Mouse (Mus musculus) left cerebral cortex, postnatal 14 days (tissue): ENCODE measurements around the gene Itpr3. TPM values are rescaled to one million over a fixed set of nuclear protein-coding genes. Genes with fewer than 3 reads are reported as not detected.

Experiments
- DNase-seq, 2 experiments: peaks; one replicate each; pipeline ENCODE4 v3.0.0; 2021 to 2022; ENCODE audit warnings: low spot score in 2 of 2, mixed read lengths in 1 of 2
- intact Hi-C: fragments of 180-260 bp; cut with DNase I; formaldehyde crosslinking; loops from one replicate; pipeline ENCODE4 v1.15.1; 2025
- microRNA-seq, 2 experiments: library from miRNA; unstranded; fragments of <30 nt; microRNA quantifications; one replicate each; pipeline ENCODE4 v1.2.0; 2022
- total RNA-seq, 2 experiments: library from RNA; stranded (reverse); gene quantifications; 2 replicates each; pipeline ENCODE4 v1.2.3; 2021

Gene Itpr3
- total RNA-seq, 2 experiments from 2014 or later: 2.2 to 2.4 TPM

DNA sequence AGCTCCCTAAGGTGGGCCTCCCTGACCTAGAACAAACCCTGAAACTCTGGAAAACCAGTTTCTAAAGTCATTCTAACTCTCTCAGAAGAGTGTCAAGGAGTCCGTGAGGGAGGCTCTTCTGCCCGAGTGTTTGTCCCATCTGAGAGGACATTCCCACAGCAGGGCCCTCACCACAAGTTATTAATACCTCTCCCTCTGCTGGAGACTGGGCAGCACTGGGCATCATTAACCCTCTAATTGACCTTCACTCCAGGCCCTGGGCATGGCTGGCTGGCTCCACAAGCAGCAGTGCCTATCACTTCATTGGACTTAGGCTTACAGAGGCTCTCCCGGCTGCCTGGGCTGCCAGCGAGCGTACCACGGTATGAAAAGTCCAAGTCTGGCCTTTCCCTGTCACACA is 101.3 kb downstream of the Itpr3 start:
- DNase-seq: no peak
- intact Hi-C loops: no loop called here

DNA sequence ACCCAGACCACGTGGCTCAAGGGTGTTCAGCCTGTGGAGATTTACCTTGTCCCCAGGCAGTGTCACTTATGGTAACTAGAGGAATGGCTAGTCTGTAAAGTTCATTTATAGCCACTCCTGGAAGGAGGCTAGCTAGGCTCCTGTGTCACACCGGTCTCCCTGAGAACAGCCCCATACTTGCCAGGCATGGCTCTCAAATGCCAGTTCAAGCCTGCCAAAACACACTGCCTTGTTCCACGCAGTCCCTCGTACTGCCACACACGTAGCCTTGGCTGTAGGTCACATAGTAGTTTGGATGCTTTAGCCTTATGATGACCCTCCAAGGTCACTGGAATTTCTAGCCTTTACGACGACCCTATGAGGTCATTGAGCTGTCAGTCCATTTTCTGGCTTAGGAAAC is 102.1 kb downstream of the Itpr3 start:
- intact Hi-C loops: no loop called here
- DNase-seq: no peak

DNA sequence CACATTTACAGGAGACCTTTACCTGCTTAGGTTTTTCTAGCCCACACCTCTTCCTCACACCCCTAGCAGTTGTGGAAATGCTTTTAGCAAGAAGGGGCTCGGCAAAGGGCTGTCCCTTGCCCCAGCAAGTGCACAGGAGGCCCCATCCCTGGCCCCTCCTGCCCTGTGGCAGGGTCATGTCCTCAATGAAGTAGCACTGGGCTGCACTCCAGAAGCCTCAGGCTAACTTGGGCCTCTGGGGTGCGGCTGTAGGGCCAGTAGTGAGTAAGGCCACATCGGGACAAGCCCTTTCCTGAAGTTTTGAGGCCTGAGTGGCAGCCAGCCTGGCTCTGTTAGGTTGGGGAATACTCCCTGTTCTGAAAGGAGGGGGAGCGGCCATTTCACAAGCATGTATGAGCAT is 103.8 kb downstream of the Itpr3 start:
- intact Hi-C loops: no loop called here
- no peak for DNase-seq

DNA sequence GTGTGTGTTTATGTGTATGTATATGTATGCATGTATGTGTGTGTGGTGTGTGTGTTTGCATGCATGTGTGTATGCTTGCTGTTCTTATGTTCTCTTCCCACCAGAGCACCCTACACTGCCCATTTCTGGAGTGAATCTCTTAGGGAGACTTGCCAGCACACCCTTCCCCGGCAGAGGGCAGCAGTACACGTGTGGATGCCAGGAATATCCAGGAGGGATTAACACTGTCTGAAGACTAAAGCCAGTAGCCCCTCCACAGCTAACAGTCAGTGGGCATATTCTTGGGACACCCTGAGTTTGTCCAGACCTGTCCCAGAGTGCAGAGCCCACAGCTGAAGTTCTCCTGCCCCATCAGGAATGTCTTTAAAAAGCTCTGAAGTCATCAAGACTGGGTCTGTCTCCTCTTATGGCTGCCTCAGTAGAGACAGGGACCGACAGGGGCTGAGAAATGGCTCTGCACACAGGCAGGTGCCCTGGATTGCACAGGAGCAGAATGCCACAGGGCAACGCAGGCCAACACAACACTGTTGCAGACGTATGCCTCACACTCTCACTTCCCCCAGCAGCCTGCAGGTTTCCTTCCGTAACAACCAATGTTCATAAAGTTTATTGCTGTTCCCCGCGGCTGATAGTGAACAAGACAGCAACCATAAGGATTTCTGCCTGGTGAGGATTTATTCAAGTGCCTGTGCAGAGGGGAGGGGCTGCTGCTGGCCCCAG is 108.1 kb downstream of the Itpr3 start:
- intact Hi-C loops: no loop called here
- DNase-seq: peak; percentile 71 to 78

DNA sequence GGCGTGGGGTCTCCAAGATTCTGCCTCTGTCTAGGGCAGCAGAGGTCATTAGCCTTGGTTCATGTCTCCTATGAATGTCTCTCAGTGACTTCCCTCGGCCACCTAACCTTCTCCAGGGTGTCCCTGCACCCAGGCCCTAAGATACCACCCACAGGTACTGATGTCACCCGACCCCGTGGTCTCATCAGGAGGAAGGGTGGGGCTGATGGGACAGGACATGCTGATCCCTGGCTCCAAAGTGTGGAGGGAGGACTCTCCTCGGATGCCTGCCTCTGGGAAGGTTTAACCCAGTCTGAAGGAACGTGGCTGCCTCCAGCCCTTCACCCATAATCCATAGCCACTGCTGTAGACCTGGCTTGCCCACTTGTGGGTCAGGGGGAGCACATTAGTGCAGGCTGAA is 109.8 kb downstream of the Itpr3 start:
- DNase-seq: no peak
- intact Hi-C loops: no loop called here

DNA sequence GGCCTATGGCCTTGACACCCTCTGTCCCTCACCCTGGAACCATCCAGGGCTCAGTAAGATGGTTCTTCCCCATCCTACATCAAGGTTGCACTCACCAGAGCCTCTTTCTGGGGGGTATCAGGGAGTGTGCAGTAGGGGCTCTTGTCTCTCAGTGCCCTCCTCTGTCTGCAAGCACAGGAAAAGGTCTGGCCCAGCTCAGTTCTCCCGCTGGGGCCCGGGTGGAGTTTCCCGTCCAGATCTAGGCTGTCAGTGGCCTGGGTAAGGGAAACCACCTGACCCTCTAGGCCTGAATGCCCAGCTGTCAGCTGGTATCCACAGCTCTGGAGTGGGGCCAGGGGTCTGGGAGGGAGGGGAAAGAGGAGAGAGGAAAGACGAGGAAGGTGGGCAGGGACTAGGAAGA is 110.4 kb downstream of the Itpr3 start, which contains the start of gene Ip6k3:
Gene Ip6k3 (minus strand): TSS at position 251 of the 400 bp plus-strand sequence.
- DNase-seq: no peak
- intact Hi-C loops: no loop called here

DNA sequence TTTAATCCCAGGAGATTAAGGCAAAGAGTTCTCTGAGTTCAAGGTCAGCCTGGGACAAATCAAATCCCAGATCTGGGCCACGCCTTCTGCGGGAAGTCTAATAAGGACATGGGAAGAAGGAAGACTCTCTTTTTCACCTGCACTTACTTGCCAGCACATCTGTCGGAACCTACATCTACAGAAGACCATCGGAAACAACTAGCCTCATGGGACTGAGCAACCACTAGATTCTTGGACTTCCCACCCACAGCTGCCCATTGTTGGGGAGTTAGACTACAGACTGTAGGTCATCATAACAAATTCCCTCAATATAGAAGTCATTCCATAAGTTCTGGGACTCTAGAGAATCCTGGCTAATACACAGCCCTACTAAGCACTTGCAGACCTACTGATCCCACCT is 111.5 kb downstream of the Itpr3 start:
- intact Hi-C loops: no loop called here
- no peak for DNase-seq

DNA sequence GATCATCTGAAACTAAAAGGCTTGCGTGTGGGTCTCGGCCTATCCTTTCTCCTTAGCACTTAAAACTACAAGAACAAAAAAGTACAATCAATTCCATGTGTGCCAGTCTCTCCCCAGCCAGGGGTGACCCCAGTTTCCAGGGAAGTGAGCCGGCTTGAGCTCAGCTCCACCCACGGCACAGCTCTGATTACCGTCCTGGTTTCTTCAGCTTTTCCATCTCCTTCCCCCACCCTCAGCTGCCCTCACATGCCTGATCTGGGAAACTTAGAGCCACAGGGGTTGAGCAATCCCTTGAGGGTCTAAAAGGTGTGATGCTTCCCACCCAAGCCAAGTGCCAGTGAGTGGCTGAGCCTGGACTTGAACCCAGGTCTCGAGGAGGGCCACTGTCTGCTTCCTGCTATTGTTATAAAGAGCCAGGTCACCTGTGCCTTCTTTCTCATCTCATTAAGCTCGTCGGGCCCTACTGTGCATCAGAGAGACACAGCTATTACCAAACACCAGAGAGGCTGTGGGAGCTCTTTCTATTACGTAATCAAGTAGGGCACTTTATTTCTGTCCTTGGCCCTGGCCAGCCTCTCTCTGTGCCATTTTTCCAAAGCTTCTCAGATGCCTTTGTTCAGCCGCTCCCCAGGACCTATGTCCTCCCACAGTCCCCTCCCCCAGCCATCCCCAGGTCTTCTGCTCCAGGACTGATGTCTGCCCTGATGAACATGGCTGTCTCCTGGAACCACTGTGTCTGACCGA is 113.0 kb downstream of the Itpr3 start:
- intact Hi-C loops: no loop called here
- DNase-seq: no peak

DNA sequence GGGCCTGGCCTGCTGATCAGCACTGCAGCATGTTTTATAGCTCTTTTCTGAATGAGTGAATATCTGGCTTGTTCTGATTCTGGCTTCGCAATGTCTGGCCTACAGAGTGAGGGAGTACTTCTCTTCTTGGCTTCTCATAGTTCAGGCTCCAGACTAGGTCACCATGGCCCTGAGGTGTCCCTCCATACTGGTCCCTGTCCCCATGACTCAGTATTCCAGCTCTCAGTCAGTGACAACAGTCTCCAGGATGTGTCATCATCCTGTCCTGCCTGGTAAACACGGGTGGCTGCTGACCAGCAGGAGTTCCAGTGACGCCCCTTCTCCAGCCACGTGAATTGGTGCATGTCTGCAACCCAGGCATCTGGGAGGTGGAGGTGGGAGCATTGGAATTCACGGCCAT is 114.0 kb downstream of the Itpr3 start:
- intact Hi-C loops: no loop called here
- no peak for DNase-seq

Small RNAs within 50 kb of the gene (microRNA-seq; reads per million reads assigned to microRNA genes)
- gene Mir7677: 0 to 0.34 reads per million in 2 experiments

Other genes with a start within 250 kb of the Itpr3 start
- gene Nkx2-5, start 212.3 kb upstream of the Itpr3 start, total RNA-seq: not detected
- gene Kifc5b, start 140.2 kb upstream of the Itpr3 start, total RNA-seq: 1 to 10 TPM; 2.9 to 3.3 TPM
- 10 to 100 TPM; 16.8 to 20.2 TPM for gene Phf1, start 124.3 kb upstream of the Itpr3 start, total RNA-seq
- gene Cuta, start 117.7 kb upstream of the Itpr3 start, total RNA-seq: 100 to 1,000 TPM; 127 to 133 TPM
- gene Syngap1, start 116.1 kb upstream of the Itpr3 start, total RNA-seq: 100 to 1,000 TPM; 594 to 653 TPM
- gene Zbtb9, start 84.1 kb upstream of the Itpr3 start, total RNA-seq: 10 to 100 TPM; 16.1 to 16.3 TPM
- gene Bak1, start 28.3 kb upstream of the Itpr3 start, total RNA-seq: 10 to 100 TPM; 25.3 to 25.4 TPM
- gene Uqcc2, start 76.6 kb downstream of the Itpr3 start, total RNA-seq: 100 to 1,000 TPM; 201 to 202 TPM
- gene Ip6k3, start 110.5 kb downstream of the Itpr3 start, total RNA-seq: under 1 TPM; 0.23 to 0.29 TPM
- gene Lemd2, start 147.2 kb downstream of the Itpr3 start, total RNA-seq: 10 to 100 TPM; 46.0 to 49.5 TPM